Mouse (Mus musculus): ENCODE results near the gene Dpm2. TPM values are rescaled to one million over a fixed set of nuclear protein-coding genes. Genes with fewer than 3 reads are reported as not detected.

Gene Dpm2
- polyA plus RNA-seq, 1 experiment from 2014 or later = 147 TPM

GRCm38 (mm10) chr2:32589213-32589795 is 18.6 kb downstream of the Dpm2 start:
- Histone ChIP-seq H3K4me3 (replicated peaks) (no peak overlapping the region), H3K27ac (0 out of 2 replicates have a peak overlapping the region, but pooled peaks have one; percentile 16), H3K27me3 (0 out of 2 replicates have a peak, but pooled peaks cover 5% of the 10 kb centered on the region), H3K9ac (replicated peaks) (0 out of 2 replicates have a peak overlapping the region, but pooled peaks have one; percentile 28), H3K36me3 (peaks cover 6% of the 10 kb centered on the region), H3K4me2 (replicated peaks) (no peak overlapping the region), H3K4me1 (replicated peaks) (peaks cover 20% of the 10 kb centered on the region), H3K9me3 (no peaks in the 10 kb centered on the region)
- no peak for ATAC-seq
- 69% methylated on average over 11 of the region's 11 CpGs for WGBS

GRCm38 (mm10) chr2:32590224-32590623 is 19.6 kb downstream of the Dpm2 start:
- Histone ChIP-seq H3K36me3 (peaks cover 14% of the 10 kb centered on the region), H3K4me2 (replicated peaks) (no peak overlapping the region), H3K27ac (no peak overlapping the region), H3K9ac (replicated peaks) (no peak overlapping the region), H3K4me1 (replicated peaks) (peaks cover 20% of the 10 kb centered on the region), H3K27me3 (0 out of 2 replicates have a peak, but pooled peaks cover under 1% of the 10 kb centered on the region), H3K9me3 (no peaks in the 10 kb centered on the region), H3K4me3 (replicated peaks) (no peak overlapping the region)
- WGBS = 81% methylated on average over 10 of the region's 10 CpGs
- ATAC-seq = no peak

- no peak for ATAC-seq
- Histone ChIP-seq H3K27me3 (no peaks in the 10 kb centered on the region), H3K4me1 (replicated peaks) (peaks cover 20% of the 10 kb centered on the region), H3K9ac (replicated peaks) (no peak overlapping the region), H3K4me3 (replicated peaks) (no peak overlapping the region), H3K36me3 (peaks cover 19% of the 10 kb centered on the region), H3K9me3 (no peaks in the 10 kb centered on the region), H3K27ac (no peak overlapping the region), H3K4me2 (replicated peaks) (no peak overlapping the region)
- WGBS = 82% methylated on average over 6 of the region's 6 CpGs
Observed at GRCm38 (mm10) chr2:32591249-32591648, 20.6 kb downstream of the Dpm2 start.

GRCm38 (mm10) chr2:32596725-32597124 is 26.1 kb downstream of the Dpm2 start:
- ATAC-seq = no peak
- Histone ChIP-seq H3K4me2 (replicated peaks) (no peak overlapping the region), H3K4me3 (replicated peaks) (no peak overlapping the region), H3K4me1 (replicated peaks) (no peaks in the 10 kb centered on the region; the same call in 1 of the 2 replicates), H3K36me3 (peaks cover 25% of the 10 kb centered on the region), H3K9me3 (no peaks in the 10 kb centered on the region), H3K27ac (no peak overlapping the region), H3K9ac (replicated peaks) (no peak overlapping the region), H3K27me3 (no peaks in the 10 kb centered on the region)
- WGBS = 78% methylated on average over 13 of the region's 13 CpGs

- no peaks in the 10 kb centered on the region; the same call in 1 of the 2 replicates for H3K4me1 ChIP-seq (replicated peaks)
- no peak overlapping the region for H3K27ac ChIP-seq
- H3K27me3 ChIP-seq = no peaks in the 10 kb centered on the region
- ATAC-seq = no peak
- no peak overlapping the region for H3K9ac ChIP-seq (replicated peaks)
- H3K4me2 ChIP-seq (replicated peaks) = no peak overlapping the region
- no peaks in the 10 kb centered on the region for H3K9me3 ChIP-seq
- H3K36me3 ChIP-seq = peaks cover 25% of the 10 kb centered on the region
- H3K4me3 ChIP-seq (replicated peaks) = no peak overlapping the region
- WGBS = 93% methylated on average over 5 of the region's 5 CpGs
Observed at GRCm38 (mm10) chr2:32597248-32597647, 26.6 kb downstream of the Dpm2 start.

GRCm38 (mm10) chr2:32597699-32598098 is 27.0 kb downstream of the Dpm2 start:
- H3K9me3 ChIP-seq = no peaks in the 10 kb centered on the region
- H3K27me3 ChIP-seq = no peaks in the 10 kb centered on the region
- 86% methylated on average over 5 of the region's 5 CpGs for WGBS
- no peak overlapping the region for H3K4me3 ChIP-seq (replicated peaks)
- H3K27ac ChIP-seq = no peak overlapping the region
- H3K4me1 ChIP-seq (replicated peaks) = no peaks in the 10 kb centered on the region; the same call in 1 of the 2 replicates
- no peak overlapping the region for H3K4me2 ChIP-seq (replicated peaks)
- H3K9ac ChIP-seq (replicated peaks) = no peak overlapping the region
- no peak for ATAC-seq
- H3K36me3 ChIP-seq = peaks cover 25% of the 10 kb centered on the region

- no peak for ATAC-seq
- Histone ChIP-seq H3K9me3 (no peaks in the 10 kb centered on the region), H3K4me1 (replicated peaks) (no peaks in the 10 kb centered on the region; the same call in 1 of the 2 replicates), H3K9ac (replicated peaks) (no peak overlapping the region), H3K36me3 (peaks cover 25% of the 10 kb centered on the region), H3K4me3 (replicated peaks) (no peak overlapping the region), H3K27me3 (no peaks in the 10 kb centered on the region), H3K4me2 (replicated peaks) (no peak overlapping the region), H3K27ac (no peak overlapping the region)
- WGBS = 90% methylated on average over 8 of the region's 8 CpGs
Observed at GRCm38 (mm10) chr2:32598506-32598905, 27.8 kb downstream of the Dpm2 start.

- H3K9ac ChIP-seq (replicated peaks) = no peak within 1 kb of the TSS
- no peaks in the 10 kb centered on the region for H3K9me3 ChIP-seq
- 98% methylated on average over 3 of the region's 3 CpGs for WGBS
- no peak within 1 kb of the TSS for H3K4me3 ChIP-seq (replicated peaks)
- no peaks in the 10 kb centered on the region; the same call in 1 of the 2 replicates for H3K4me1 ChIP-seq (replicated peaks)
- no peaks in the 10 kb centered on the region for H3K27me3 ChIP-seq
- H3K27ac ChIP-seq = no peak within 1 kb of the TSS
- no peak for ATAC-seq
- H3K4me2 ChIP-seq (replicated peaks) = no peak within 1 kb of the TSS
- peaks cover 18% of the 10 kb centered on the region for H3K36me3 ChIP-seq
Observed at GRCm38 (mm10) chr2:32599409-32599808, 28.8 kb downstream of the Dpm2 start, which contains the start of gene St6galnac6. Gene St6galnac6 (plus strand): TSS chr2:32599709.

GRCm38 (mm10) chr2:32601417-32602065 is 30.9 kb downstream of the Dpm2 start:
- H3K27me3 ChIP-seq = no peaks in the 10 kb centered on the region
- H3K27ac ChIP-seq = no peak overlapping the region
- H3K4me3 ChIP-seq (replicated peaks) = no peak overlapping the region
- ATAC-seq = peak; percentile 62
- H3K4me2 ChIP-seq (replicated peaks) = no peak overlapping the region
- 0 out of 2 replicates have a peak overlapping the region, but pooled peaks have one; percentile 20 for H3K9ac ChIP-seq (replicated peaks)
- WGBS = 43% methylated on average over 8 of the region's 8 CpGs
- no peaks in the 10 kb centered on the region for H3K9me3 ChIP-seq
- peaks cover 5% of the 10 kb centered on the region; the same call in 1 of the 2 replicates for H3K36me3 ChIP-seq
- no peaks in the 10 kb centered on the region; the same call in 1 of the 2 replicates for H3K4me1 ChIP-seq (replicated peaks)

- Histone ChIP-seq H3K36me3 (peaks cover 2% of the 10 kb centered on the region; the same call in 1 of the 2 replicates), H3K4me1 (replicated peaks) (peaks cover 7% of the 10 kb centered on the region), H3K4me2 (replicated peaks) (peak overlapping the region; percentile 11), H3K9ac (replicated peaks) (no peak overlapping the region), H3K9me3 (no peaks in the 10 kb centered on the region), H3K27ac (no peak overlapping the region), H3K4me3 (replicated peaks) (no peak overlapping the region), H3K27me3 (0 out of 2 replicates have a peak, but pooled peaks cover 4% of the 10 kb centered on the region)
- WGBS = under 1% methylated on average over 11 of the region's 11 CpGs
- ATAC-seq = no peak
Observed at GRCm38 (mm10) chr2:32602600-32603054, 32.0 kb downstream of the Dpm2 start.

GRCm38 (mm10) chr2:32604631-32605030 is 34.0 kb downstream of the Dpm2 start:
- Histone ChIP-seq H3K36me3 (no peaks in the 10 kb centered on the region), H3K9ac (replicated peaks) (no peak overlapping the region), H3K27me3 (peaks cover 7% of the 10 kb centered on the region; the same call in 1 of the 2 replicates), H3K27ac (no peak overlapping the region), H3K4me3 (replicated peaks) (no peak overlapping the region), H3K9me3 (no peaks in the 10 kb centered on the region), H3K4me1 (replicated peaks) (peaks cover 20% of the 10 kb centered on the region), H3K4me2 (replicated peaks) (no peak overlapping the region)
- no peak for ATAC-seq
- 50% methylated on average over 10 of the region's 10 CpGs for WGBS
